Mouse (Mus musculus) hindbrain, postnatal 0 days (tissue): ENCODE results near the gene Gm17606. TPM values are rescaled to one million over a fixed set of nuclear protein-coding genes. Genes with fewer than 3 reads are reported as not detected.

Experiments
- ATAC-seq: fragments of 200-750 bp; cut with Nextera tagmentation; 2 replicates; pipeline ENCODE4 v1.8.0; 2017; ENCODE audit warnings: mild to moderate bottlenecking, moderate TSS enrichment, moderate library complexity
- DNase-seq: peaks from one replicate; pipeline ENCODE4 v3.0.0-alpha.2; 2015; ENCODE audit warnings: low spot score
- H3K27ac ChIP-seq: fragments of 300-500 bp; sonication (generic); 2 replicates; pipeline ENCODE4 v1.5.1; 2014; ENCODE audit warnings: mild to moderate bottlenecking
- H3K27me3 ChIP-seq: fragments of 300-500 bp; sonication (generic); 2 replicates; pipeline ENCODE4 v1.6.1; 2014; ENCODE audit warnings: low read length, mixed read lengths; ENCODE audit not compliant: insufficient read depth
- H3K36me3 ChIP-seq: fragments of 300-500 bp; sonication (generic); 2 replicates; pipeline ENCODE4 v1.6.1; 2014; ENCODE audit warnings: low read length, mixed read lengths; ENCODE audit not compliant: insufficient read depth
- H3K4me1 ChIP-seq: fragments of 300-500 bp; sonication (generic); 2 replicates; pipeline ENCODE4 v1.6.1; 2014; ENCODE audit warnings: antibody characterized with exemption, low read length, mixed read lengths; ENCODE audit not compliant: insufficient read depth
- H3K4me2 ChIP-seq: fragments of 300-500 bp; sonication (generic); 2 replicates; pipeline ENCODE4 v1.6.1; 2014; ENCODE audit warnings: low read depth, mild to moderate bottlenecking, low read length, moderate library complexity, mixed read lengths
- H3K4me3 ChIP-seq: fragments of 300-500 bp; sonication (generic); 2 replicates; pipeline ENCODE4 v1.5.1; 2014; ENCODE audit warnings: low read length
- H3K9ac ChIP-seq: fragments of 300-500 bp; sonication (generic); replicated peaks from 2 replicates; pipeline ENCODE4 v1.6.1; 2014; ENCODE audit warnings: mild to moderate bottlenecking, low read length, moderate library complexity, mixed read lengths
- H3K9me3 ChIP-seq: fragments of 300-500 bp; sonication (generic); 2 replicates; pipeline ENCODE4 v1.6.1; 2016; ENCODE audit warnings: low read length, mixed read lengths
- CTCF ChIP-seq: IDR thresholded peaks from 2 replicates; pipeline ENCODE4 v1.5.1; 2016; ENCODE audit warnings: antibody characterized with exemption, control low read depth, low read depth
- WGBS: fragments of 180-500 bp; shearing (Covaris S2); extraction: QIAGEN DNeasy Blood & Tissue Kit; methylation state at CpG from one replicate; pipeline ENCODE4 v1.1.7; 2014; 5-methylcytosine and 5-hydroxymethylcytosine counted together
- polyA plus RNA-seq: library from polyadenylated mRNA; unstranded; fragments of >200 nt; fragmentation: Nextera tagmentation; extraction: Ambion mirVana; gene quantifications from 2 replicates; pipeline ENCODE4 v1.2.1, GENCODE M21; 2015
- total RNA-seq: library from RNA; depleted of rRNA; stranded (reverse); fragments of >200 nt; gene quantifications from 2 replicates; pipeline ENCODE4 v1.2.3, GENCODE M21; 2014

Gm17606 gene
- total and polyA plus RNA-seq, 2 experiments from 2014 or later = not detected

DNA sequence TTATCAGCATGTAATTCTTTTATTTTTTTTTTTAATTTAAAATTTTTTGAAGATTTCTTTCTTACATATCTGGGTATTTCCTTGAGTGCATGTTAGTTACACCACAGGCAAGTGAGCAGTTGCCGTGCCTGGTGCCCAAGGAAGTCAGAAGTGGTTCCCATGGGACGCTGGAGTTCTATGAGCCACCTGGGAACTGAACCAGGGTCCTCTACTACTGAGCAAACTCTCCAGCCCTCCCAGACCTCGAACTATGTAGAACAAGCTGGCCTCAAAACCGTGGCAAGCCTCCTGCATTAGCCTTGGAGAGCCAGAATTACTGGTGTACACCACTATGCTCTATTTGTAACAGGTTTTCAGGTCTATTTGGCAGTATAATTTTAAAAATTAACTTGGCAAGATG is 38.1 kb upstream of the Gm17606 start:
- Histone ChIP-seq H3K4me3 (peak overlapping the region; percentile 57), H3K27me3 (no peaks in the 10 kb centered on the region), H3K4me2 (peak overlapping the region; percentile 53), H3K4me1 (no peaks in the 10 kb centered on the region), H3K9me3 (no peaks in the 10 kb centered on the region), H3K27ac (peak overlapping the region; percentile 93), H3K9ac (peak overlapping the region; percentile 67), H3K36me3 (no peaks in the 10 kb centered on the region)
- 38% methylated on average over 4 of the region's 4 CpGs for WGBS
- TF ChIP-seq CTCF = no peak
- ATAC-seq = peak; percentile 13; the same call in 1 of the 2 replicates
- DNase-seq = peak; percentile 40

DNA sequence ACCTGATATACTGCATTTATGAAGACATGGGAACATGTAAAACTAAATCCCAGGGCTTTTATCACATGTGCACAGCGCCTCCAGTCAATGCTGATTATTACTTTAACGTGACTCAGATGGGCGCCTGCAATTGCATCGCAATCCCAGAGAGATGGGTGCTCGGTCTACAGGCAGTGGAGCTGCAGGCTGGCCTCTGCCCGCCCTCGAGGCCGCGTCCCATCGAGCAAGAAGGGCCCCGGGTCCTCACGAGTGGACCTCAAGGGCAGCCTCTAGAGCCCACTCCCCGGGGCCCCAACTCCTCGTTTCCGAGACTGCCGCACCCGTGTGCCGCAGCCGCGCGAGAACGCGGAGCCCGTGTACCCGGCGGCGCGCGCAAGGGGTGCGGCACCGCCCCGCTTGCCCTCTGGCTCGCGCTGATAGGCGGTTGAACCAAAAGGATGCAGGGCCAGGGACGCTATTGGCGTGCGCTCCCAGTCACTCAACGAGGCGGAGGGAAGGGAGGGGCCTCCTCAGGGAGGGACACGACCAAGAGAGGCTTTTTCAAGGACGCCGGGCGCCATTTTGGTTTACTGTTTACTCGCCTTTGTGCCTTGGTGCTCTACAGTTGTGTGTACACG is 37.6 kb upstream of the Gm17606 start:
- peak; percentile 32; the same call in 1 of the 2 replicates for TF ChIP-seq CTCF
- Histone ChIP-seq H3K27me3 (no peaks in the 10 kb centered on the region), H3K4me2 (peak overlapping the region; percentile 53), H3K9ac (peak overlapping the region; percentile 67), H3K4me3 (peak overlapping the region; percentile 57), H3K9me3 (no peaks in the 10 kb centered on the region), H3K4me1 (no peaks in the 10 kb centered on the region), H3K27ac (peak overlapping the region; percentile 93), H3K36me3 (no peaks in the 10 kb centered on the region)
- ATAC-seq = peak; percentile 99
- peak; percentile 99 for DNase-seq
- WGBS = under 1% methylated on average over 46 of the region's 46 CpGs

DNA sequence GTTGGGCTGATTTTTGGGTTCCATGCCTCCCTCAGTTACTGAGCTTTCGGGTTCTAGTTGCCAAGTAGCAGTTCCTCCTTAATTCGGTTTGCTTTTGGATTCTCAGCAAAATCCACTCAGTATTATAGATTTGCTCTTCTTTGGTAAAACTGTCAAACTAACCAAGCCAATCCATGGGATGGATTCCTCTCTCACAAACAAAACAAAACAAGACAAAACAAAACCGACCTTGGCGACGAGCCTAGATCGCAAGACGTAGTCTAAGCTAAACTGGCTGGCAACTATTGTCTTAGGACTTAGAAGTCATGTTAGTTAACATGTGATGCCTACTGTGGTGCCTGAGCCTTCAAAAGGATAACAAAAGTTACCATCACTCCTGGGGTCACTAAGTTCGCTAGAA is 37.1 kb upstream of the Gm17606 start:
- ATAC-seq = no peak
- 80% methylated on average over 8 of the region's 8 CpGs for WGBS
- Histone ChIP-seq H3K4me2 (peak overlapping the region; percentile 53), H3K9ac (no peak overlapping the region; the same call in 1 of the 2 replicates), H3K27me3 (no peaks in the 10 kb centered on the region), H3K4me3 (peak overlapping the region; percentile 57), H3K4me1 (no peaks in the 10 kb centered on the region), H3K36me3 (no peaks in the 10 kb centered on the region), H3K9me3 (no peaks in the 10 kb centered on the region), H3K27ac (peak overlapping the region; percentile 93)
- no peak for TF ChIP-seq CTCF
- no peak for DNase-seq

DNA sequence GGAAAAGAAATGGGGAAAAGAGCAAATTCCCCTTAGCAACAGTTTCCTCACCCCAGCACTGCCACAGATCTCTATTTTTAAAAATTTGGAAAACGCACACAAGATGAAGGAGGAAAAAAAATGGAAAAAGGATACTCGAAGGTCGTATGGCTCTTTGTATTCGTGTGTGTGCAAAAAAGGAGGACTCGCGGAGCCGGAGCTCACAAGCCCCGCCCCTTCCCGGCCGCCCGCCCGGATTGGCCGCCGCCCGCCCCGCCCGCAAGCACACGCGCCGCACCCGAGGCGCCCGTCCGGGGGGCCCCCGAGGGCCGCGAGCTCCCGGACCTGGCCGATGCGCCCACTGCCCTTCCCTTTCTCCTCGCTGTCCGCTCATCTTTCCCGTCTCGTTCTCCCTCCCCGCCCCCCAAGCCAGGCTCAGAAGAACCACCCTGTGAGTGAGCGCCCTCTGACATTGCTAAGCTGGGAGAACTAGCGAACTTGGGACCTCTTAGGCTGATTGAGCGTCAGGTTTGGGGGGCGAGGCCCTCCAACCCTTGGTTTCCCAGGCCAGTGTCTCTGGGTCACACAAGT is 34.9 kb upstream of the Gm17606 start, which contains the start of gene 4931414P19Rik:
Gene 4931414P19Rik (minus strand): TSS at position 242 of the 570 bp plus-strand sequence.
- 4% methylated on average over 34 of the region's 39 CpGs for WGBS
- ATAC-seq = peak; percentile 27; the same call in 1 of the 2 replicates

DNA sequence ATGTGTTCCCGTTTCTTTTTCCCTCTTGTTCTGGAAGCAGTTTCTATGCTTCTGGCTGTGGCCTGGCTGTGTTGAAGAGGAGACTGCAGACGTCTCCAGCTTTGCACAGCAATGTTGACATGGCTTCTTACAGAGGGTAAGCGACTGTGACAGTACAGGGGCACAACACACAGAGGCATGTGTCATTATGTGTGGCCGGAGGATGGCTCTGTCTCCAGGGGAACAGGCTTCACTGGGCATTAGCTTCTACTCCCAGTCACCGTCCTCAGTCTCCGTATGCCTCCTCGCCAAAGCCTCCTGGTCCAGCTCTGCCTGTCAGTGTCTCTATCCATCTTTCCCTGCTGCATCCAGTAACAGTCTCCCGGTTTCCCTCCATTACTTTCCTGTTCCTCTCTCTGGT is 33.5 kb upstream of the Gm17606 start:
- WGBS = 38% methylated on average over 8 of the region's 8 CpGs
- no peak for TF ChIP-seq CTCF

More for the DNA sequence above, 34.9 kb upstream of the Gm17606 start, which contains the start of gene 4931414P19Rik:
- Histone ChIP-seq H3K27me3 (no peaks in the 10 kb centered on the region), H3K9me3 (no peaks in the 10 kb centered on the region), H3K9ac (peak within 1 kb of the TSS; percentile 52), H3K36me3 (no peaks in the 10 kb centered on the region), H3K4me2 (peak within 1 kb of the TSS; percentile 69), H3K27ac (peak within 1 kb of the TSS; percentile 81), H3K4me3 (peak within 1 kb of the TSS; percentile 40), H3K4me1 (no peaks in the 10 kb centered on the region)
- no peak for TF ChIP-seq CTCF
- DNase-seq = peak; percentile 85

DNA sequence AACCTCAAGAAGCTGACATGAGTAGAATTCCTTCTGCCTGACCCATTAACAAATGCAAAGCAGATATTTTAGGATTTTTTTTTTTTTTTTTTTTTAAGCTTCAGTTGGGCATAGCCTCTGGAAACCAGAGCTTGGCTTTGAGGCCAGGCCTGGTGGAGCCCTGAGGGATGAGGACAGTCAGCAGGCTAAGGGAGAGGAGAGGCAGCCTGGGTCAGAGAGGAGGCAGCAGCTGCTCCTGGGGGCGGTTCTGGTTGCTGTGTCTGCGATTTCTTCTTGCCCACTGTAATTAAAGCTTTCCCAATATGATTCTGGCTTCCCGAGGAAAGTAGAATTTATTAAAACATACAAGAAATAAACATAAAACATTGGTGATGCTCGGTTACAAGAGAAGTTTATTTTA is 31.5 kb upstream of the Gm17606 start:
- no peak overlapping the region for H3K4me2 ChIP-seq
- H3K27ac ChIP-seq = no peak overlapping the region
- TF ChIP-seq CTCF = no peak
- no peaks in the 10 kb centered on the region for H3K27me3 ChIP-seq
- no peak overlapping the region for H3K4me3 ChIP-seq
- H3K9me3 ChIP-seq = no peaks in the 10 kb centered on the region
- ATAC-seq (no peak), DNase-seq (no peak)
- peaks cover 11% of the 10 kb centered on the region for H3K36me3 ChIP-seq
- H3K4me1 ChIP-seq = no peaks in the 10 kb centered on the region
- 63% methylated on average over 4 of the region's 4 CpGs for WGBS
- H3K9ac ChIP-seq = no peak overlapping the region

More for the DNA sequence above, 33.5 kb upstream of the Gm17606 start:
- no peak overlapping the region for H3K4me2 ChIP-seq
- no peaks in the 10 kb centered on the region for H3K4me1 ChIP-seq
- ATAC-seq = no peak
- H3K27me3 ChIP-seq = no peaks in the 10 kb centered on the region
- H3K27ac ChIP-seq = no peak overlapping the region
- H3K9me3 ChIP-seq = no peaks in the 10 kb centered on the region
- no peak for DNase-seq
- no peaks in the 10 kb centered on the region; the same call in 1 of the 2 replicates for H3K36me3 ChIP-seq
- H3K4me3 ChIP-seq = no peak overlapping the region
- no peak overlapping the region for H3K9ac ChIP-seq

DNA sequence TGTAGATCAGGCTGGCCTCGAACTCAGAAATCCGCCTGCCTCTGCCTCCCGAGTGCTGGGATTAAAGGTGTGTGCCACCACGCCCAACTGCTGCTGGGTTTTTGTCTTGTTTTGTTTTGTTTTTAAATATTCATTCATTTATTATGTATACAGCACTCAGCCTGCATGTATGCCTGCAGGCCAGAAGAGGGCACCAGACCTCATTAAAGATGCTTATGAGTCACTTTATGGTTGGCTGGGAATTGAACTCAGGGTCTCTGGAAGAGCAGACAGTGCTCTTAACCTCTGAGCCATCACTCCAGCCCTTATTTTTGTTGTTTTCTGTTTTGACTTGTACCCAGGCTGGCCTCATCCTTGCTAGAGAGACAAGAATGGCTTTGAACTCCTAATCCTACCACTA is 30.8 kb upstream of the Gm17606 start:
- Histone ChIP-seq H3K4me3 (no peak overlapping the region), H3K27me3 (no peaks in the 10 kb centered on the region), H3K4me1 (no peaks in the 10 kb centered on the region), H3K36me3 (peaks cover 12% of the 10 kb centered on the region), H3K9me3 (no peaks in the 10 kb centered on the region), H3K4me2 (no peak overlapping the region), H3K9ac (no peak overlapping the region), H3K27ac (no peak overlapping the region)
- peak; percentile 62 for TF ChIP-seq CTCF
- ATAC-seq = no peak
- peak; percentile 62 for DNase-seq
- WGBS = 78% methylated on average over 4 of the region's 4 CpGs
